In the genomic region with DNA sequence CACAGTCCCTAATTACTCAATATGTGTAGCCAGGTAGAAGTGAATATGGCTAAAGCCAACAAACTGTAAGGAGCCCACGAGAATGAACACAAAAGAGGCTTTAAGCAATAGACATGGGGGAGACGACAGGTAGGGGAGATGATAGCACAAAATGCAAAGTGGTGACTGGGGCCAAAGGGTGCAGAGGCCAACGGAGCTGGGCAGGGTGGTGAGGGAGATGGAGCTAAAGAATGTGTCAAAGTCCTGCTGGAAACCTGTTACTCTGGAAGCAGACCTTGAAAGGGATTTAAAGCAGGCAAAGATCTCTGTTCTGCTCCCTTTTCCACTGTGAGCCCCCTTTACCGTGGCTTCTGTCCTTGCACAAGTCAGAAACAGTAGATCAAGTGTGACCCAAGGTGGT, we compare ENCODE assay signal across 21 mouse cellular contexts.
DNase-seq lines count a peak whose midpoint lies in the region; ATAC-seq and TF ChIP-seq lines count a peak whose summit lies in the region.
"Had no signal": no experiment of that assay in that cellular context is flagged by ENCODE, and none has a peak within 500 bp of the region (broad histone marks: within the 10 kb centered on the region; RNA-seq: fewer than 3 reads in every experiment).

No protein-coding gene starts in this region.

- no peaks in the 10 kb centered on the region for H3K9me3 ChIP-seq in intestine, embryonic 16.5 days (ENCODE audit: control insufficient read depth, low read length)
- H3K9me3 ChIP-seq in intestine, postnatal 0 days (ENCODE audit: control insufficient read depth), result no peaks in the 10 kb centered on the region
- H3K9me3 ChIP-seq in embryonic facial prominence, embryonic 10.5 days, result no peaks in the 10 kb centered on the region
- H3K9me3 ChIP-seq: embryonic facial prominence, embryonic 15.5 days; forebrain, embryonic 10.5 days; G1E had no signal

- H3K4me2 ChIP-seq in intestine, embryonic 16.5 days (ENCODE audit: low read depth, low read length), result no peak overlapping the region
- no peak overlapping the region for H3K4me2 ChIP-seq in intestine, postnatal 0 days (replicated peaks; ENCODE audit: low read depth)
- H3K4me2 ChIP-seq: embryonic facial prominence, embryonic 15.5 days; heart, embryonic 11.5 days; hindbrain, embryonic 14.5 days had no signal

- no peak for TF ChIP-seq CTCF in intestine, postnatal 0 days (IDR thresholded peaks at IDR 0.05; ENCODE audit: low read depth)

- no peak overlapping the region for H3K4me3 ChIP-seq in intestine, embryonic 16.5 days (ENCODE audit: low read length)
- H3K4me3 ChIP-seq in intestine, postnatal 0 days (ENCODE audit: low read depth, low read length), result no peak overlapping the region
- H3K4me3 ChIP-seq in embryonic facial prominence, embryonic 10.5 days, result no peak overlapping the region
- H3K4me3 ChIP-seq: embryonic facial prominence, embryonic 15.5 days; erythroblast, embryonic 14.5 days; forebrain, embryonic 10.5 days had no signal

- no peaks in the 10 kb centered on the region for H3K27me3 ChIP-seq in intestine, embryonic 16.5 days (replicated peaks; ENCODE audit: control insufficient read depth, insufficient read depth, low read length)
- H3K27me3 ChIP-seq in intestine, postnatal 0 days (replicated peaks; ENCODE audit: control insufficient read depth, insufficient read depth, low read length), result no peaks in the 10 kb centered on the region
- no peaks in the 10 kb centered on the region for H3K27me3 ChIP-seq in embryonic facial prominence, embryonic 10.5 days (replicated peaks; ENCODE audit: low read depth, poor library complexity, severe bottlenecking)
- H3K27me3 ChIP-seq: embryonic facial prominence, embryonic 15.5 days had no signal

- DNase-seq in heart, adult 11 months, result peak; percentile 52
- DNase-seq in heart, postnatal 36 days, result no peak
- DNase-seq in embryonic facial prominence, embryonic 10.5 days (ENCODE audit: low spot score), result no peak
- peak; percentile 55 for DNase-seq in kidney, postnatal 14 days
- no peak for DNase-seq in layer of hippocampus, adult 9-11 months
- DNase-seq in layer of hippocampus, postnatal 25 days (ENCODE audit: extremely low spot score in 1 of 2, low spot score in 1 of 2), result no peak
- DNase-seq: adrenal gland, adult 8-10 months; adrenal gland, postnatal 36 days; B cell, adult 2 months; cerebellum, adult 2 months; gastrocnemius, postnatal 10 days had no signal

- no peak overlapping the region for H3K9ac ChIP-seq in intestine, embryonic 16.5 days (ENCODE audit: low read depth, low read length)
- no peak overlapping the region for H3K9ac ChIP-seq in intestine, postnatal 0 days (ENCODE audit: low read depth, low read length)
- H3K9ac ChIP-seq: embryonic facial prominence, embryonic 15.5 days; hindbrain, embryonic 14.5 days had no signal

- intact Hi-C loops in heart, postnatal 36 days (cut with DNase I), result no loop called here

- no peaks in the 10 kb centered on the region for H3K36me3 ChIP-seq in intestine, embryonic 16.5 days (ENCODE audit: control insufficient read depth, insufficient read depth, low read length)
- no peaks in the 10 kb centered on the region for H3K36me3 ChIP-seq in intestine, postnatal 0 days (ENCODE audit: control insufficient read depth, insufficient read depth)
- H3K36me3 ChIP-seq in embryonic facial prominence, embryonic 10.5 days (replicated peaks), result no peaks in the 10 kb centered on the region
- H3K36me3 ChIP-seq: embryonic facial prominence, embryonic 15.5 days; forebrain, embryonic 10.5 days; G1E had no signal

- peaks cover 6% of the 10 kb centered on the region; the same call in 1 of the 2 replicates for H3K4me1 ChIP-seq in intestine, embryonic 16.5 days (ENCODE audit: control insufficient read depth, insufficient read depth, low read length)
- no peaks in the 10 kb centered on the region for H3K4me1 ChIP-seq in intestine, postnatal 0 days (replicated peaks; ENCODE audit: control insufficient read depth, insufficient read depth, low read length)
- peaks cover 38% of the 10 kb centered on the region for H3K4me1 ChIP-seq in embryonic facial prominence, embryonic 10.5 days
- H3K4me1 ChIP-seq: embryonic facial prominence, embryonic 15.5 days had no signal

- peak; percentile 40; the same call in 1 of the 2 replicates for ATAC-seq in intestine, embryonic 16.5 days
- ATAC-seq in intestine, postnatal 0 days, result no peak
- ATAC-seq: CD4-positive, CD25-positive, alpha-beta regulatory T cell, adult 4 months; forebrain, embryonic 16.5 days had no signal

- WGBS in intestine, embryonic 16.5 days, result 64% methylated on average over 4 of the region's 4 CpGs
- WGBS in intestine, postnatal 0 days, result 53% methylated on average over 4 of the region's 4 CpGs
- 68% methylated on average over 4 of the region's 4 CpGs for WGBS in embryonic facial prominence, embryonic 10.5 days

- no peak overlapping the region for H3K27ac ChIP-seq in intestine, embryonic 16.5 days (ENCODE audit: low read length)
- no peak overlapping the region for H3K27ac ChIP-seq in intestine, postnatal 0 days (ENCODE audit: low read depth, low read length)
- H3K27ac ChIP-seq in embryonic facial prominence, embryonic 10.5 days (replicated peaks), result 0 out of 2 replicates have a peak overlapping the region, but pooled peaks have one; percentile 19
- H3K27ac ChIP-seq: embryonic facial prominence, embryonic 15.5 days; forebrain, embryonic 10.5 days; hindbrain, embryonic 14.5 days had no signal

Comparison
In these comparisons a context has a peak if more than half of its experiments do, and no peak if none do; other contexts are left out.
1. DNase-seq: peak in heart, adult 11 months (single experiment) and kidney, postnatal 14 days (single experiment); none in heart, postnatal 36 days (0 of 2), embryonic facial prominence, embryonic 10.5 days (single experiment), layer of hippocampus, adult 9-11 months (single experiment) and layer of hippocampus, postnatal 25 days (0 of 2).